Mouse (Mus musculus) ES-E14 (cell line): ENCODE results near the gene 1500015O10Rik.

Experiments used
- HCFC1 ChIP-seq: IDR thresholded peaks from 2 replicates; pipeline ENCODE4 v1.6.1; 2012; ENCODE audit warnings: low read length, inconsistent platforms, borderline replicate concordance; ENCODE audit not compliant: insufficient read depth
- MAFK ChIP-seq: IDR thresholded peaks from 2 replicates; pipeline ENCODE4 v1.6.1; 2014; ENCODE audit warnings: mild to moderate bottlenecking, low read depth, low read length, inconsistent platforms; ENCODE audit not compliant: insufficient read depth

DNA sequence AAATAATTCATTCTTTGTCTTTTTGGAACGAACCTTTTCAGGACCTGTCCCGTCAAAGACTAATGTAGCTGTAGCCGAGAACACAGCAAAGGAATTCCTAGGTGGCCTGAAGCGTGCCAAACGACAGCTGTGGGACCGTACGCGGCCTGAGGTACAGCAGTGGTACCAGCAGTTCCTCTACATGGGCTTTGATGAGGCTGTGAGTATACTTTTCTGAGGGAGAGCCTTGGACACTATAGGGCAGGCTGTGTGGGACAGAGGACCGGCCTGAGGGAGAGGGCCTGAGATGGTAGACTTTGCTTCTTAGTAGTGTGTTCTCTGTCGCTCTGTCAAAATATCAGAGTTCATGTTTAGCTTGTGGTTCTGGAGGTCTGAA, 8.1 kb downstream of the 1500015O10Rik start:
- no peak for TF ChIP-seq MAFK
- TF ChIP-seq HCFC1, result no peak
